Mouse (Mus musculus): ENCODE measurements around the gene Iqgap2.

DNA sequence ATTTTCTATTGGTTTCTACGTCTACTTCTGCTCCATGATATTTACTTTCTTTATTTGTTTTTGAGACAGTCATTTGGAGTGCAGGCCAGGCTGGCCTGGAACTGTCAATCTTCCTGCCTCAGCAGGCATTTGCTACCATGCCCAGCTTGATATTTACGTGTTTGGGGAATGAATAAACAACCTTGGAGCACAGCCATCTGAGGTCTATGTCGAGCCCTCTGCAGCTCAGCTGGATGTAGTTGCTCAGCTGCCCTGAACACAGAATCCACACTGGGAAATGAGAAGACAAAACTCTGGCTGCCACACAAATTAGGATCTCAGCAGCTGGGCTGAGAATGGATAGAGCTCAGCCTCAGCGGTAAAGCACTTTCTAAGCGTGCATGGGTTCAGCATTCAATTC, 49.1 kb upstream of the Iqgap2 start:
- TF ChIP-seq CTCF (IDR thresholded peaks at IDR 0.05; ENCODE audit: low read depth): no peak
- no peak for TF ChIP-seq EP300 (IDR thresholded peaks at IDR 0.05; ENCODE audit: low read depth)

Measured in heart, postnatal 0 days (tissue).